Mouse (Mus musculus) thymus, postnatal 25 days (tissue): Measurements from ENCODE around the gene Fat3.

Source experiments
- DNase-seq: peaks from one replicate; pipeline ENCODE4 v3.0.0; 2022

The Fat3 gene

GRCm38 (mm10) chr9:16307789-16308188 is 193.3 kb downstream of the Fat3 start:
- DNase-seq, result no peak

- DNase-seq, result no peak
Observed at GRCm38 (mm10) chr9:16306222-16306621, 194.9 kb downstream of the Fat3 start.

GRCm38 (mm10) chr9:16305396-16306086 is 195.5 kb downstream of the Fat3 start:
- DNase-seq, result no peak

GRCm38 (mm10) chr9:16304949-16305348 is 196.1 kb downstream of the Fat3 start:
- no peak for DNase-seq

DNA sequence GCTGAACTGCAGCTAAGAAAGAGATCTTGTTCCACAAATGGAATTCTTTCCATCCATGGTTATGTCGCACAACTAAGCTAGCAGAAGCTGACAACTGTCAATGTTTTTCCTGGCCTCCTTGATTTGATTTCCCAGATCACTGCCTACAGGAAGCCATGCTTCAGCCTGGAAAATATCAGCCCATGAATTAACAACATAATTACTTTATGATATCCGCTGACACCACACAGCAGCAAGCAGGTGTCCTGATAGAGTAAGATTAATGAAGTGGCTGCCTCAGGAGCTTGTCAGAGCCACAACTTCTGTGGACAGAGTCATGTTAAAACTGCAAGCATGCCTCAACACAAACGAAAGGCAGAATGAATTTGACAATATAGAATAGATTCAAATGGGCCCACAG is 198.6 kb downstream of the Fat3 start:
- DNase-seq, result no peak

- DNase-seq, result no peak
Observed at GRCm38 (mm10) chr9:16297935-16298334, 203.2 kb downstream of the Fat3 start.

DNA sequence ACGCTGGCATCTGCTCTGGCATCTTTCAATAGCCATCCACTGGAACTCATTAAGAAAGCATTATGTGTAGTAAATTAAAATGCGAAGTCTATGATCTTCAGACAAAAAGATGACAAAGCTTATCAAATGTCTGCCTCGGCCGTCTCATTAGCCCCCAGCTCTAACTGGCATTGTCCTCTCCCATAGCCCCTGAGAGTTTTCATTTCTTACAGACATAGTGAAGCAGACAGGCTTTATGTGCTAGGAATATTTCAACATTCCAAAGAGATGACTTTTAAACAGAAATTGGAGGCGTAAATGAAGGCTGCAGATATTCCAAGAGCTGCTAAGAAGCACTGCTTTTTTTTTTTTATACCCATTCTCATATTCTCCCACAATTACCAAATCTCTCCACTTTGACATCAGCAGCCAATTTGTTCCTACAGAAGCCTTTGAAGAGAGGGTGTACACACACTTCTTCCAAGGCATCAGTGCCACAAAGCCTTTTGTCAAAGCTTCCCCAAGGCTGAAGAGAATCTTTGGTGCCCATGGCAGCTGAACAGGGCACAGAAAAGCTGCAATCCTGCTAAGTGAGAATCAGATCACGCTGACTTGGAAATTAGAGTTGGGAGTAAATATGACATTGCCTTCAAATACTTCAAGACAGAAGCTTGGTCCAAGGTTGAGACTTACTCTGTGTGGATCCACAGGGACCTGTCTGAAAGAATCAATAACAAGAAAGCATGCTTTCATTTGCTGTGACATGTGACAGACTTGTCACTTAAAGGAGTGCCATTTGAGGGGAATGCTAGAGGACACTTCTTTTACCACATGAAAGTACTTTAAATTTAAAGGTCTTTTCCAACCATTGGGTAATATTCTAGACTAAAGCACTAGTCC is 206.9 kb downstream of the Fat3 start:
- DNase-seq, result no peak

DNA sequence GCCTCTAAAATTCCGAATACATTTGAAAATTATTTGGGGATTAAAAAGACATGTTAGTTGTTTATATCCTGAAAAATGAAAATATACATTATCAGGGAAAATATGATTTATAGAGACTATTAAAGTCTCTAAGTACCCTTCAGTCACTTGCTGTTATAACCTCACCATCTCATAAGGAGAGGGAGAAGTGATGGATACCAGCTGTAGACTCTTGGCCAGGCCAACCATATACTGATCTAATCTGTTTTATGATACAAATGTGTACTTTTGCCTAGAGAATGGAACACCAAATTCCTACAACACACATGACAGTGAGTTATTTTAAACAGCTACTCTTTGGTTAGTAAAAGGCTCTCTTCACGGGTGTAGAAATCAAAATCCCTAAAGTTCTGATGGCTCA is 208.6 kb downstream of the Fat3 start:
- DNase-seq, result no peak

GRCm38 (mm10) chr9:16290911-16291310 is 210.2 kb downstream of the Fat3 start:
- no peak for DNase-seq

DNA sequence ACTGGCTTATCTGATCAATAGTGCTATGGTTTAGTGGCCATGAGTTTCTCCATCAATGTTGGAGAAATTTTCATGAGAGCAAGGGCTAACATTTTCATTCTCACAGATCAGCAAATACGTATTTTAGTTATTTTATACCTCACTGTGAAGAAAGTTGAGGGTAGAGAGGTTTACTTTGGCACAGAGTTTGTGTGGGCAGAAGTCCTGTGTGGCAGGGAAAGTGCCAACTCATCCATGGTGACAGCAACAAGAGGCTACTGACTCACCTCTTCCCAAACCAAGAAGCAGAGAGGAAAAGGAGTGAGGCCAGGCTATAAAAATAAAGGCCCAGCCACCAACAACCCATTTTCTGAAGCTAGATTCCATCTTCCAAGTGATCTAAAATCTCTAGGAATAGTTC is 218.1 kb downstream of the Fat3 start:
- no peak for DNase-seq

DNA sequence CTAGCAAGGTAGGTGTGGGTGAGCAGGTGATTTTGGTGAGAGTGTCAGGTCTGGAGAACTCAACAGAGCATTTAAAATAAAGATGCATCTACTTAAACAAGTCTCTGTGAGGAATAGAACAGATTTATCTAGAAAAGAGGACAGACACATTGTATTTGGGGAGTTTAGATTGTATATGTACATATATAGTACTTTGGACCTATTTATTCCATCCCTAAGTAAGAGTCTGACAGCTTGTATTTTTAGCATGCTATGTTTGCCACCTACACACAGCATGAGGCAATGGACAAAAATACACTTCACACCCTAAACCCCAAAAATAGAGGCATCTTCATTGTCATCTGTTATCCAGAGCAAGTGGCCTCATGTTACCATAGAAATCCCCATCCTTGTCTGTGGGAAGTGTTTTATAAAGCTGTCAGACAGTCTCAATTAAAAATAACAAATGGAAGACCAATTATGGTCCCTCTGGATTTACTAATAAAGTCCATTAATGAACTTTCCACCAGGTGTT is 218.7 kb downstream of the Fat3 start:
- no peak for DNase-seq

GRCm38 (mm10) chr9:16275589-16275988 is 225.5 kb downstream of the Fat3 start:
- no peak for DNase-seq

DNA sequence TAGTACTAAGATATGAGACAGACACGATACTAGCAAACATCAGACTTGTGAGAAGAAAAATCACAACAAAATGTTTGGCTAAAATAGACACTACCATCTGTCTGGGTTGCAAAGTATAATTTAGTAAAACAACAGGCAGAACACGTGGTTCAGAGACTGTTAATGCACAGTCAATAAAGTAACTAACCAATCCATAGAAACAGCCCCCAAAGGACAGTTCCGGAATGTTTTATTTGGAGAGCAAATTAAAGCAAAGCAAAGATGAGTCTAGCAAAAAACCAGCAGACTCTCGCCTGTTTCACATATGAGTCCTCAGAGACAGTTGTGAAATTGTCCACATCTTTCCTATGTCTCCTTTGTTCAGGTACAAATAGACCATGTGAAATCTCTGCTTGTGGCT is 227.0 kb downstream of the Fat3 start:
- DNase-seq, result no peak

DNA sequence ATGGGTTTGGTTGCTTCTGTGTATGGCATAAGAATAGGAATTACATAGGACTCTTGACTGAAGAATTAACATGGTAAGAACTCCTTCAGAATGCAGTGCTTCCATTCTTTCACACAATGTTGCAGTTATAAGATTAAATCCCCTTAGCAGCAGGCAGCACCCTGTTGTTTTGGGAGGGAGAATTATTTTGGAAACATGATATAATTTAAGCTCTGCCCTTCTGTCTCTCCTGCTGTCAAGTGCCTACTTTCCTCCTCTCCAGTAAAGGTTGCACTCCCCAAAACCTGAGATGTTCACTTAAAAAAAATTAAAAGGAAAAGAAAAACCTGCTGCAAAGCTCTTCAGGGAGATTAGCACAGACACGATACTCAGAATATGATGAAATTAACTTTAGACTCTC is 228.3 kb downstream of the Fat3 start:
- DNase-seq, result no peak

DNA sequence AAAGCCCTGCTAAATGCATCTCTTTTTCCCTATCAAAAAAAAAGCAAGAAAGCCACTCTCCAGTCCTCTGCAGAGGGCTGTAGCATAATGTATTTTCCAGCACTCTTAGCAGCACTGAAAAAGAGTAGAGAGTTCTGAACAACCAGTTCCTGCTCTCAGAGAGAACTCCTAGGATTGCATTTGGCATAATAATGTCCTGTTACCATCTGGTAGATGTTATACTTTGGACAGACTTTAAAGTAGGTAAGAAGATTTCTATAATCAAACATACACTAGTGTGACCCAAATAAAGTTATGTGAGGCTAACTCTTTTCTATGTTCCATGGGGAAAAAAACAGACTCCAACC is 230.3 kb downstream of the Fat3 start:
- DNase-seq, result no peak

DNA sequence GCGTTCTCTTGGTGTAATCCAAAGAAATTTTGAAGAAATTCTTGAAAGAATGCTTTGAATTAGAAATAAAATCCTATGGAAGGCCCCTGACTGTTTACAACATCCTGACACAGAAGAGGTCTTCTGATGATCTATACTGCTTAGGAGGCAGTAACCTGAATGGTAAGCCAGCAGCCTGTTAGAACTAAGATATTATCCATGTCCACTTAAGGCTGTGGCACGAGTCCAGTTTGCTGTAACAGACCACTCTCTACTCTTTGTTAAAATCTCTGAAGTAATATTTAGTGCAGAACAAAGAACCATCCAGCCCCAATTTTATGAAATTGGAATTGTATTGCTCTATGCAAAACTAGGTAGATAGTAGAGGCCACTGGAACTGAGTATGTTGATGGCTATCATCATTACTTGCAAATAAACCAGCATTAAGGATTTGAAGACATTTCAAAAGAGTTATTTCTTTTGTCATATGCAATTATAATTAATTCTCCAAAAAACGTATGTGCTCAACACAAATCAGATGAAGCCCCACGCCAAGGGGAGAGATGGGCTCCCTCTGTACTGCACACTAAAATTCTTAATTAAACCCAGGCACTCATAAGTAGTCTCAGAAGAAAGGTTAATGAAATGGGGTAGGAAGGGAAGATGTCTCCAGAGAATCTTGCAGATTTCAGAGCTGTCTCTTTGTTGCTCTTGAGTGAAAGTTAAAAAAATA is 230.9 kb downstream of the Fat3 start:
- no peak for DNase-seq

GRCm38 (mm10) chr9:16265519-16265918 is 235.6 kb downstream of the Fat3 start:
- DNase-seq, result no peak

DNA sequence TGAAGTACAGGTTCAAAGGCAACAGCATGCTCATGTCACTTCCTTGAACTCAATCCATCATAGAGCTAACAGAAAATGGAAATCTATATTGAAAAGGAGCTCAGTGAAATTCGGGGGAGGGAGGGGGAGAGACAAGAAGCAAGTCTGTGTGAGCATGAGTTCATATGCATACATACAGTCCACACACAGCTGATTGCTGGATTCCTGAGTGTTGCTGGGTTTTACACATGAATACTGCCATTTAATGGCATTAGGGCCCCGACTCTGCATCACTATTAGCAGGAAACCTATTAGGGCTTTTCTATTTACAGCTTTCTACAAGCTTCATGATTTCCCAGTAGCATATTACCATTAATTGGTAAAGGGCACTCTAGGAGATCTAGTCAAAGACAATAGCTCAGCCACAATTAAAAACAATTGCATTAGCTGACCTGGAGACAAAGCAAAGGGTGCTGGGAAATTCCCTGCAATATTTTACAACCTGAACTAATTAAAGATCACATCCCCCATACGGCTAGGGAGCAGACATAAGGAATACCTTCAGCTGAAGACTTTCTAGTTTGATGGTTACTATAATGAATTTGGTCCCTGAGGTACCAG is 243.7 kb downstream of the Fat3 start:
- no peak for DNase-seq

GRCm38 (mm10) chr9:16256577-16257207 is 244.4 kb downstream of the Fat3 start:
- DNase-seq, result no peak

GRCm38 (mm10) chr9:16246741-16247140 is 254.3 kb downstream of the Fat3 start:
- no peak for DNase-seq

GRCm38 (mm10) chr9:16231575-16231974 is 269.5 kb downstream of the Fat3 start:
- no peak for DNase-seq

DNA sequence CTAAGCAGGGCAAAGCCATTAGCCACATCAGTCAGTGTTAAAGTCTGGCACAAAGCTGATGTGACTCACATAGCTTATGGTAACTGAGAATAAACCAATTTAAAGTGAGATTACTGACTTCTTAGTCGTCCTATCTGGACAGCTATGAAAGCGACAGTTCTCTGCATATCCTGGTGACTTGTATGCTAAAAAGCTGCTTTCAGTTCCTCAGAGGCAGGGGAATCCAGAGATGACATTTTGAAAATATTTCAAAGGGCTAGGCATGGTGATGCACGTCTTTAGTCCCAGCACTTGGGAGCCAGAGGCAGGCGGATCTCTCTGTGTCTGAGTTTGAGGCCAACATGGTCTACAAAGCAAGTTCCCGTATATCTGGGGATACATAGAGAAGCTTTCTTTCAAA is 272.2 kb downstream of the Fat3 start:
- DNase-seq, result no peak

DNA sequence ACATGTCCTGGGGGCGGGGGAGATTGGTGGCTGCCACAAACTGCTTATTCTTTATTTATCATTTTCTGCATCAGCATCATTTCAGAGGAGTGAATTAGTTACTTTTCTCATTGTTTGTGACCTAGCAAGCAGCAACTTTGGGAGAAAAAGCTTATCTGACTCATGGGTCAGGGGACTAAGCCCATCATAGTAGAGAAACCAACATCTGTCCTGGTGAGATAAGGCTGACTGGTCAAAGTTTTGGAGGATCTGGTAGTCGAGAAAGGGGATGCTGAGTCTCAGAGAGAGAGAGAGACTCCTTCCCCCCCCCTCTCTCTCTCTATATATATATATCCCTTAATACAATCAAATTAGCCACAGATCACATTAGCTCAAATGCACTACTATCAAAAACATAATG is 273.7 kb downstream of the Fat3 start:
- no peak for DNase-seq
